In the genomic region with DNA sequence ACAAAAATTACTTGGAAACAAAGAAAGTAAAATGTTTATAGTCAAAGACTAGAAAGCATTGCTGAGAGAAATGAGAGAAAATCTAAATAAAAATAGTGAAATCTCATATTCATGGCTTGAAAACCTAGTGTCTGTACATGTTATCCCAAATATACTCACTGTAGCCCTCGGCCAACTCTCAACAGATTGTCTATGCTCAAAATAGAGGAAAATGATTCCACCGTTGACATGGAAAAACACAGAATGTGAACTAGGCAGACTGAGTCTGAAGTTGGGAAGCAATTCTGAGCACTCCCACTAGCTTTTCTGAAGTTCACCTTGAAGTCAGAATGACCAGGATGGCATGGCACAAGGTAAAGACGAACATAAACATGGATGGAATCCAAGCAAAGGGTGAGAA, we compare ENCODE assay signal across 13 mouse cellular contexts.
"Had no signal": no experiment of that assay in that cellular context is flagged by ENCODE, and none has a peak within 500 bp of the region (broad histone marks: within the 10 kb centered on the region; RNA-seq: fewer than 3 reads in every experiment).

No protein-coding gene starts in this region.

- H3K4me3 ChIP-seq: limb, embryonic 12.5 days; liver, embryonic 13.5 days; midbrain, embryonic 12.5 days; neural tube, embryonic 13.5 days had no signal

- H3K36me3 ChIP-seq: limb, embryonic 12.5 days; liver, embryonic 13.5 days; midbrain, embryonic 12.5 days; neural tube, embryonic 13.5 days had no signal

- H3K4me1 ChIP-seq: limb, embryonic 12.5 days; liver, embryonic 13.5 days; midbrain, embryonic 12.5 days; neural tube, embryonic 13.5 days had no signal

- H3K27ac ChIP-seq: limb, embryonic 12.5 days; liver, embryonic 13.5 days; midbrain, embryonic 12.5 days; neural tube, embryonic 13.5 days had no signal

- H3K9ac ChIP-seq: limb, embryonic 12.5 days; liver, embryonic 13.5 days; liver, postnatal 0 days; midbrain, embryonic 12.5 days; neural tube, embryonic 13.5 days had no signal

- DNase-seq: kidney, adult 2 months; kidney, postnatal 25 days; liver; liver, embryonic 13.5 days; liver, postnatal 0 days; retina, postnatal 1 day; right cerebral cortex, postnatal 14 days; thymus, adult 18-20 months; thymus, postnatal 14 days had no signal

- H3K4me2 ChIP-seq: limb, embryonic 12.5 days; liver, embryonic 13.5 days; midbrain, embryonic 12.5 days; neural tube, embryonic 13.5 days had no signal

- ATAC-seq: liver, postnatal 0 days; midbrain, embryonic 16.5 days had no signal

- H3K27me3 ChIP-seq: limb, embryonic 12.5 days; liver, embryonic 13.5 days; midbrain, embryonic 12.5 days; neural tube, embryonic 13.5 days had no signal

- H3K9me3 ChIP-seq: limb, embryonic 12.5 days; liver, embryonic 13.5 days; midbrain, embryonic 12.5 days; neural tube, embryonic 13.5 days had no signal
